Mouse (Mus musculus): ENCODE data around the gene Olfr569. TPM values are rescaled to one million over a fixed set of nuclear protein-coding genes. Genes with fewer than 3 reads are reported as not detected.

Gene Olfr569
- polyA plus RNA-seq (2016; fragmentation: Nextera tagmentation; extraction: Ambion mirVana): not detected in 2 replicates

DNA sequence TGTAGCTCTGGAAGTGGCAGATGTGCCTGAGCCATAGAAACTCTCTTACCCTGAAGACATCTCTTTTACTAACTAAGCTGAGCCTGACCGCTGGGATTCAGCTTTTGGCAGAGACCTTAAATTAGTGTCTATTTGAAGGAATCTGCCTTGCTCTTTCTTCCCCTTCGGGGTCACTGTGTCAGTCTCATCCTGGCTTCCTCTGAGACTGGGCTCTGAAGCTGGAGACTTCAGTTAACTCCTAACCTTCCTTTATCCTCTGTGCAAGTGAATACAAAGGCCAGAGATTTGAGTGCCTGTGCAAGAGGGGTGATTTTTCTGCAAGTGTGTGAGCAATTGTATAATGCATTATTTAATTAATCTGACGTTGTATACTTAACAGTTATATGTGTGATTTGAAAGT lies at the start of gene Olfr569:
Olfr569 (minus strand) TSS at position 101 of the 400 bp plus-strand sequence.
- WGBS: 60% methylated on average over 3 of the region's 3 CpGs
- H3K9ac ChIP-seq: no peak within 1 kb of the TSS
- H3K27me3 ChIP-seq: no peaks in the 10 kb centered on the region
- no peaks in the 10 kb centered on the region for H3K36me3 ChIP-seq
- H3K9me3 ChIP-seq: no peaks in the 10 kb centered on the region
- no peaks in the 10 kb centered on the region for H3K4me1 ChIP-seq
- no peak for ATAC-seq (ENCODE audit: insufficient number of reproducible peaks, insufficient read depth, low FRiP score, low TSS enrichment)
- H3K4me3 ChIP-seq: no peak within 1 kb of the TSS
- no peak within 1 kb of the TSS for H3K4me2 ChIP-seq (replicated peaks)
- no peak within 1 kb of the TSS for H3K27ac ChIP-seq

DNA sequence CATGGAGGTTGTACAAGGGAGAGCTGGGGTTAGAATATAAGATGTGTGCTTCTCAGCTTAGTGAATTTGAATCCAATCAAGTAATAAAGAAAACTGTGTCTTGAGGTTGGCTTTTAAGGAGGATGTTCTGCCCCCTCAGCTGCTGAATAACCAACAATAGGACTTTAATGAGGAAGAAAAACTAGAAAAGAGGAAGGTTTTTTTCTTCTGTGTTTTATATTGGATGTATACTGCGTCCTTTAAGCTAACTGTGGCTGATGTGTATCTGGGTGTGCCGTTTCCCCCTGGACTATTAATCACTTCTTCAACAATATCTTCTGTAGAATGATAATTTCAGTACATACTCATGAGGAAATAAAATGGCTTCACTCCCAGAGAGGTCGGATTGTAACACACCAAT lies 36.4 kb upstream of the Olfr569 start:
- Histone ChIP-seq H3K27me3 (no peaks in the 10 kb centered on the region), H3K4me1 (no peaks in the 10 kb centered on the region), H3K36me3 (no peaks in the 10 kb centered on the region), H3K9ac (no peak overlapping the region), H3K27ac (no peak overlapping the region), H3K4me3 (no peak overlapping the region), H3K4me2 (replicated peaks) (no peak overlapping the region), H3K9me3 (no peaks in the 10 kb centered on the region)
- ATAC-seq (ENCODE audit: insufficient number of reproducible peaks, insufficient read depth, low FRiP score, low TSS enrichment): no peak
- 78% methylated on average over 3 of the region's 3 CpGs for WGBS

DNA sequence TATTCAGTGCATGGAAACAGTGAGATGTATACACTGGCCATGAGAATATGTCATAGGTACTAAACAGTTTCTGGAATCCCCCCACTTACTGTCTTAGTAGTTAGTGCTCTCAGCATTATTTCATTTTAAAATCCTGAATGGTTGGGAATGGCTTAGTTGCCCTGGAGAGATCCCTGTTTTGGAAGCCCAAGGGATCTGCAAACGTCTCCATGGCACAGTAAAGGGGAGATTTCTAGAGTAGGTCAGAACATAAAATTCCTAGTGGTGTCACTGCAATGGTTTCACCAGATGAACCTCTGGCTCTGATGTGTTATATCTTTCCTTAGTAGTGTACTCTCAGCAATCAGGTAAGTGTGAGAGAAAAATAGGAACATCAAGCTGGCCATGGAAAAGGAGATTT lies 33.4 kb upstream of the Olfr569 start, which contains the start of gene Olfr572:
Olfr572 (plus strand) TSS at position 301 of the 400 bp plus-strand sequence.
- 61% methylated on average over 1 of the region's 1 CpGs for WGBS
- no peak within 1 kb of the TSS for H3K4me3 ChIP-seq
- no peak within 1 kb of the TSS for H3K9ac ChIP-seq
- H3K9me3 ChIP-seq: no peaks in the 10 kb centered on the region
- no peaks in the 10 kb centered on the region for H3K4me1 ChIP-seq
- no peaks in the 10 kb centered on the region for H3K36me3 ChIP-seq
- H3K27ac ChIP-seq: no peak within 1 kb of the TSS
- no peak within 1 kb of the TSS for H3K4me2 ChIP-seq (replicated peaks)
- ATAC-seq (ENCODE audit: insufficient number of reproducible peaks, insufficient read depth, low FRiP score, low TSS enrichment): no peak
- no peaks in the 10 kb centered on the region for H3K27me3 ChIP-seq

DNA sequence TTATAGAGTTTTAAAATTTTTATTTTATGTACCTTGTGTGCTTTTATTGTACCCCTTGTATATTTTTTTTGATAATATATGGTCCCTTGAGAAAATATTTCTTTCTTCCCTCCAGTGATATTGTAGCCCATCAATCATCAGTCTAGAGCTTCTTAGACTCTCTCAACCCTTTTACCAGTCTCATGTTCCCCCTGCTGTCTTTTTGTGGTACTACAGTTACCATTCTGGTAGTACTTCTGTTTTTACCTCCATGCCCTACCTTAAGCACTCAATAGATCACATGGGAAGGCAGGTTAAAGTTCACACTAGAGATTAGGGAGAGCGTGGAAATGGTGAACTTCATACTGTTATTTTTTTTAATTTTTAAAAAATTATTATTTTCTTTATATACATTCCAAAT lies 28.9 kb upstream of the Olfr569 start:
- 22% methylated on average over 1 of the region's 1 CpGs for WGBS

DNA sequence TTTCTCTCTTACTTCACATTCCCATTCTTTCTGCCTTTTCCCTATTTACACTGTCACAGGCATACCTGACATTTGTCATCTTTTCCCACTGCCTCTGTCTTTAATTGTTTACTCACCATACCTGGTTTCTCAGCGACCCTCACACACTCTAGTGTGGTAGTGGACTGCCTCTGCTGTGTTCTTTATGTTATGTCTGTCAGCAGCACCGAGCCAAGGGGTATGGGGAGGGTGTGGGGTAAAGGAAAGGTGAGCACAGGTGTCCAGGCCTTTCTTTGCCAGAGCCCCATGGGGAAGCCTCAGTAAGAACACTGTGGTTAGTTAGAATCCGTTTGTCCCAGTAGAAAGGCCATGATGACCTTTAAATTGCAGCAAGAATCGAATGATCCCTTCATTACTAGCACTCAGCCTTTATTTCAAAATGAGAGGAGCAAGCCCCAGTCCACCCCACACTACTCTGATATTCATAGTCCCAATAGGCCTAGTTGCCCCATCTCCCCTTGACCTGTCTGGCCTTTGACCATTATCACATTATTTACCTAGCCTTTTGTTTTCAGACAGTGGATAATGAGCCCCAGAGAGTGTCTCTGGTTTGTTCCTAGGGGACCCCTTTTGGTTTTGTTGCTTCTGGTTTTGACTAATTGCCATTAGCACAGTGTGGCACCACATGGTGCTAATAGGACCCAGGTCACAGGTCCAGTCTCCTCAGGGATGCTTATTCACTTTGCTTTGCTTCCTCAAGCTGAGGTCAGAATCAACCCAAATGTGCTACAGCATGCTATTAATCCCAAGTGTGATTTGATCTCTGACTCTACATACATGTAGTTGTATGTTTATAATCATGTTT lies 26.6 kb upstream of the Olfr569 start, which contains the start of gene Olfr571:
Olfr571 (minus strand) TSS at position 505 of the 844 bp plus-strand sequence.
- peak; percentile 56; the same call in 1 of the 2 replicates for ATAC-seq (ENCODE audit: insufficient number of reproducible peaks, insufficient read depth, low FRiP score, low TSS enrichment)
- H3K9me3 ChIP-seq: no peaks in the 10 kb centered on the region
- H3K9ac ChIP-seq: no peak within 1 kb of the TSS
- no peaks in the 10 kb centered on the region for H3K4me1 ChIP-seq
- H3K27ac ChIP-seq: no peak within 1 kb of the TSS
- no peak within 1 kb of the TSS for H3K4me3 ChIP-seq
- no peaks in the 10 kb centered on the region for H3K36me3 ChIP-seq
- H3K4me2 ChIP-seq (replicated peaks): no peak within 1 kb of the TSS
- 65% methylated on average over 4 of the region's 4 CpGs for WGBS
- H3K27me3 ChIP-seq: no peaks in the 10 kb centered on the region

More for the DNA sequence above, 28.9 kb upstream of the Olfr569 start:
- H3K27ac ChIP-seq: no peak overlapping the region
- no peak overlapping the region for H3K4me3 ChIP-seq
- H3K9ac ChIP-seq: no peak overlapping the region
- H3K9me3 ChIP-seq: no peaks in the 10 kb centered on the region
- H3K4me2 ChIP-seq (replicated peaks): no peak overlapping the region
- no peak for ATAC-seq (ENCODE audit: insufficient number of reproducible peaks, insufficient read depth, low FRiP score, low TSS enrichment)
- H3K36me3 ChIP-seq: no peaks in the 10 kb centered on the region
- H3K27me3 ChIP-seq: no peaks in the 10 kb centered on the region
- H3K4me1 ChIP-seq: no peaks in the 10 kb centered on the region

DNA sequence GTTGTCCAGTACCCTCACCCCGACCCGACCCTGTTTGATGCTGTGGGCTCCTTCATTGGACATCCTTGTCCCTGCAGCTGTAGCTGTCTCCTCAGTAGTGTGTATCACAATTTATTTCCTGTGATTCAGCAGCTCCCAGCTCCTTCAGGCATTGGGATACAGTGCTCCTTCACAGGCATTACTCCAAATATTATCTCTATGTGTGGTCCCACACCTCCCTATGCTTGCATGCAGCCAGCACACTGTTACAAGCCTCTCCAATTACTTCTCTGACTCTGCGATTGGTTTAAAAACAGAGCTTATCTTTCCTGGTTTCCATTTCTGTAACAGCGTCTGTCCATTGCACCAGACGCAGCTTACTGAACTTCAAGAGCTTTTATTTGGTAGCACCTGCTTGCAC lies 25.7 kb upstream of the Olfr569 start:
- H3K4me3 ChIP-seq: no peak overlapping the region
- no peaks in the 10 kb centered on the region for H3K36me3 ChIP-seq
- H3K9me3 ChIP-seq: no peaks in the 10 kb centered on the region
- no peaks in the 10 kb centered on the region for H3K27me3 ChIP-seq
- no peak overlapping the region for H3K4me2 ChIP-seq (replicated peaks)
- 63% methylated on average over 5 of the region's 5 CpGs for WGBS
- H3K27ac ChIP-seq: no peak overlapping the region
- H3K9ac ChIP-seq: no peak overlapping the region
- no peaks in the 10 kb centered on the region for H3K4me1 ChIP-seq
- ATAC-seq (ENCODE audit: insufficient number of reproducible peaks, insufficient read depth, low FRiP score, low TSS enrichment): no peak

DNA sequence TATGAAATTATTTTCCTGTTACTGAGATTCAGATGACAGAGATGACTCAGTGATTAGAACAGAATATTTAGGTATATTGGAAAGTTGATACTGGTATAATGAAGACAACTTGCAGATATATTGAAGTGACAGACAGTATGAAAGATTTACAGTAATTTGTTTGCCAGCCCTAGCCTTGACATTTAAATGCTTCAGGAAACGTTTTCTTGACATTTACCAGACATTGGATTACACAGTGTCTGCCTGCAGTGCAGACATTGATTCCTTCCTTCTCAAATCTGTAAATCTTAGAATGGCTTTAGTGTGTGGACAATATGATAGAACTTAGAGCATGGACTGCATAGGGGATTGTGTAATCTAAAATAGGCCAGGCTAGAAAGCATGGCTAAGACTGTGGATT lies 24.6 kb upstream of the Olfr569 start:
- no peak overlapping the region for H3K4me3 ChIP-seq
- H3K36me3 ChIP-seq: no peaks in the 10 kb centered on the region
- H3K27me3 ChIP-seq: no peaks in the 10 kb centered on the region
- H3K27ac ChIP-seq: no peak overlapping the region
- no peaks in the 10 kb centered on the region for H3K4me1 ChIP-seq
- 27% methylated on average over 1 of the region's 1 CpGs for WGBS
- ATAC-seq (ENCODE audit: insufficient number of reproducible peaks, insufficient read depth, low FRiP score, low TSS enrichment): no peak
- H3K9ac ChIP-seq: no peak overlapping the region
- H3K9me3 ChIP-seq: no peaks in the 10 kb centered on the region
- no peak overlapping the region for H3K4me2 ChIP-seq (replicated peaks)

DNA sequence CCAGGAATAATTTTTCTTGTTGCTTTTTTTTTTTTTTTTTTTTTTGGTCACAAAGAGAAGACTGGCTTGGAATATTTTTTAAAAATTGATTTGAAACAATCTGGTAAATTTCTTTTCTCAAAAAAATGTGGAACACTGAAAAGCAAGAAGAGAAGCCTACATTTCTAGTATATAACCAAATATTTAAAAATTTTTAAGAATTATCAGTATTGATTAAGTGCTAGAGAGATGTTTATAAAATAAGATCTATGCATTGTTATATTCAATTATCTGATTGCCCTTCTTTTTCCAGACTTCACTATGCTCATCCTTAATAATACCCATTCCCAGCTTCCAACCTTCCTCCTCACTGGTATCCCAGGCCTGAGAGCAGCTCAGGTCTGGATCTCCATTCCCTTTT lies 13.9 kb downstream of the Olfr569 start, which contains the start of gene Olfr568:
Olfr568 (plus strand) TSS at position 301 of the 400 bp plus-strand sequence.
- H3K4me3 ChIP-seq: no peak within 1 kb of the TSS
- no peaks in the 10 kb centered on the region for H3K4me1 ChIP-seq
- no peak within 1 kb of the TSS for H3K27ac ChIP-seq
- no peak within 1 kb of the TSS for H3K9ac ChIP-seq
- no peaks in the 10 kb centered on the region for H3K36me3 ChIP-seq
- no peak for ATAC-seq (ENCODE audit: insufficient number of reproducible peaks, insufficient read depth, low FRiP score, low TSS enrichment)
- H3K27me3 ChIP-seq: no peaks in the 10 kb centered on the region
- no peak within 1 kb of the TSS for H3K4me2 ChIP-seq (replicated peaks)
- H3K9me3 ChIP-seq: no peaks in the 10 kb centered on the region

DNA sequence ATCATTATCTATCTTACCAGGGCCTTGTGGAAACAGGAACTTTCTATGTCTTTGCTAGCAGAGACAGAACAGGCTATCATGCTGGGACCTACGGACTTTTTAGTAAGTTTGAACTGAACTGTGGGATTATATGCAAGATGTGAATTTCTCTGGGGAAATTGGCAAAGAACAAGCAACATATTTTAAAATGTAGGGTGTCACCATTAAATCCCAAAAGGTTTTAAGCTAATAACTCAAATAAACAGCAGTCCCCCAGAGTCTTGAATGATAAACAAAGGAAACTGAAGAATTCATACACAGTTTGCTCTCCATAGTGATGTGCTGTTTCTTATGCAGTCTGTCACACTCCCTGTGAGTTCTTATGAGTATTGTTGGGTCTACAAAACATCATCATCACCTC lies 32.0 kb downstream of the Olfr569 start, which contains the start of gene Olfr566:
Olfr566 (minus strand) TSS at position 101 of the 400 bp plus-strand sequence.
- no peak for ATAC-seq (ENCODE audit: insufficient number of reproducible peaks, insufficient read depth, low FRiP score, low TSS enrichment)
- no peak within 1 kb of the TSS for H3K9ac ChIP-seq
- 85% methylated on average over 1 of the region's 1 CpGs for WGBS
- no peak within 1 kb of the TSS for H3K4me2 ChIP-seq (replicated peaks)
- H3K27ac ChIP-seq: no peak within 1 kb of the TSS
- no peaks in the 10 kb centered on the region for H3K4me1 ChIP-seq
- no peaks in the 10 kb centered on the region for H3K27me3 ChIP-seq
- no peaks in the 10 kb centered on the region for H3K36me3 ChIP-seq
- H3K4me3 ChIP-seq: no peak within 1 kb of the TSS
- H3K9me3 ChIP-seq: no peaks in the 10 kb centered on the region

DNA sequence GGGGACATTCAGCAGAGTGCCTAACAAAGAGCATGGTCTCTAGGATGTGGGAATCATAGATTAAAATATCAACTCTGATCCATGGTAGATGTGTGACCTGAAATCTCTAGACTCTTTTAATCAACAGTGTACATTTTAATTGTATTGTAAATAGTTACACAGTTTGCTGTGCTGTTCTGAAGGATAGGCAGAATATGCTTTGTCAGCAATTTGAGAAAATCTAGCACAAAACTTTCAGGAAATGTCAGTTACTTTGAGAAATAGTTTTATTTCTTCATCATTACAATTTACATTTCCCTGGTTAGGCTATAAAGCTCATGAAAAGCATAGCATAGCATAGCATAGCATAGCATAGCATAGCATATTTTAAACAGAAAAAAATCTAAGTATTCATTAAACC lies 34.9 kb downstream of the Olfr569 start:
- Histone ChIP-seq H3K4me1 (no peaks in the 10 kb centered on the region), H3K36me3 (no peaks in the 10 kb centered on the region), H3K27me3 (no peaks in the 10 kb centered on the region), H3K4me3 (no peak overlapping the region), H3K4me2 (replicated peaks) (no peak overlapping the region), H3K27ac (no peak overlapping the region), H3K9ac (no peak overlapping the region), H3K9me3 (no peaks in the 10 kb centered on the region)
- no peak for ATAC-seq (ENCODE audit: insufficient number of reproducible peaks, insufficient read depth, low FRiP score, low TSS enrichment)
